Mouse (Mus musculus) adrenal gland, postnatal 25 days (tissue): Measurements from ENCODE around the gene Txndc16. TPM values are rescaled to one million over a fixed set of nuclear protein-coding genes. Genes with fewer than 3 reads are reported as not detected.

Experiments used
- DNase-seq: peaks from one replicate; pipeline ENCODE4 v3.0.0; 2021; ENCODE audit warnings: mixed read lengths
- long read RNA-seq: library from polyadenylated mRNA; stranded (forward); transcript quantifications from one replicate; pipeline ENCODE4 v2.0.0, GENCODE M21; 2021
- total RNA-seq: library from RNA; stranded (reverse); gene quantifications from 2 replicates; pipeline ENCODE4 v1.2.3, GENCODE M21; 2021

Gene Txndc16
- 19.7 and 27.8 TPM in 2 replicates for total RNA-seq
- long read RNA-seq, full-length matches to known transcripts, result 4 of 10 reads
- long read RNA-seq, partial matches to known transcripts, result 2 of 10 reads
- long read RNA-seq, other reads (novel, unspliced or antisense), result 4 of 10 reads

GRCm38 (mm10) chr14:45220090-45220956 is at the start of gene Txndc16:
Txndc16 (minus strand) TSS chr14:45220328.
- peak; percentile 82 for DNase-seq

DNA sequence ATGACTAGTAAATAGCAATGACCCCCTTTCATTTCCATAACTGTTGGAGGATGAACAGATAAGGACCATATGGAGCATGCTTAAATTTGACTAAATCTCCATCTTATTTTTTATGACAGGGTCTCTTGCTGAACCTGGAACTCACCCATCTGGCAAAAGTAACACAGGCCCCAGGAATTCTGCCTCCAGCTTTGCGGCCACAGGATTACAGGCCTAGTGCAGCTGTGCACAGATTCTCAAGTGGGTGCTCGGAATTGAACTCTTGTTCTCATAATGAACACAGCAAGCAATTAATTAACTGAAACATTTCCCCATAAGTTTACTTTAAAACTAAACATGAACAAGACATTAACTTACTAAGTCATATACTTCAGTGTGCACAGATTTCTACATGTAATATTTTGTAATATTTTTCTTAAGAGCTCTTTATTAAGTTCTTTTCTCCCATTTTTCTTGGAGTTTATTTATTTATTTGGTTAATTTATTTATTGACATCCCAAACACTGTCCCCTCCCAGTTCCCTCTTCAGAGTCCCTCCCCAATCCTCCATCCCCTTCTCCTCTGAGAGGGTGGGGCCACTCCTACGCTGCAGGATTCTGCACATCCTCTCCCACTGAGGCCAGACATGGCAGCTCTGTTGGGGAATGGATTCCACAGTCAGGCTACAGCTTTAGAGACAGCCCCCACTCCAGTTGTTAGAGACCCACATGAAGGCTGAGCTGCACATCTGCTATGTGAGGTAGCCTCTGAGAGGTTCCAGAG is 43.9 kb upstream of the Txndc16 start:
- no peak for DNase-seq

DNA sequence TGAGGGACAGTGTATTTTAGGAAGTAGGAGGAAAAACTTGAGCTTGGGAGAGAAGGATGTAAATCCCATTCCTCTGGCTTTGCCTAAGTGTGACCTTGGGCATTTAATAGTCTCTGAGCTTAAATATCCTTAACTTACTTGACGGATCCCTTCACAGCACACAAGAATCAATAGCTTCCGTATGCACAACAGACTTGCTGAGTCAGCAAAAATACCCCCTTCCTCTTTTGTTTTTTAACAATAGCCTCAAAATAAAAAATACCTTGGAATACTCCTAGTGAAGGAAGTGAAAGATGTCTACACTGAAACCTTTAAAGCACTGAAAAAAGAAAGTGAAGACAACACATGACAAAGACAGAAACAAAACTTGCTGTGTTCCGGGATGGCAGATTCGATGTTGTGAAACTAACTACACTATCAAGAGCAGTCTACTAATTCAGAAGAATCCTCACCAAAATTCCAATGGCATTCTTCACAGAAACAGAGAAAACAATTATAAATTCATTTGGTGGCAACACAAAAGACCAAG is 31.5 kb upstream of the Txndc16 start:
- no peak for DNase-seq

GRCm38 (mm10) chr14:45241613-45242012 is 21.5 kb upstream of the Txndc16 start:
- no peak for DNase-seq

- no peak for DNase-seq
Measured at GRCm38 (mm10) chr14:45239042-45239441, 18.9 kb upstream of the Txndc16 start.

DNA sequence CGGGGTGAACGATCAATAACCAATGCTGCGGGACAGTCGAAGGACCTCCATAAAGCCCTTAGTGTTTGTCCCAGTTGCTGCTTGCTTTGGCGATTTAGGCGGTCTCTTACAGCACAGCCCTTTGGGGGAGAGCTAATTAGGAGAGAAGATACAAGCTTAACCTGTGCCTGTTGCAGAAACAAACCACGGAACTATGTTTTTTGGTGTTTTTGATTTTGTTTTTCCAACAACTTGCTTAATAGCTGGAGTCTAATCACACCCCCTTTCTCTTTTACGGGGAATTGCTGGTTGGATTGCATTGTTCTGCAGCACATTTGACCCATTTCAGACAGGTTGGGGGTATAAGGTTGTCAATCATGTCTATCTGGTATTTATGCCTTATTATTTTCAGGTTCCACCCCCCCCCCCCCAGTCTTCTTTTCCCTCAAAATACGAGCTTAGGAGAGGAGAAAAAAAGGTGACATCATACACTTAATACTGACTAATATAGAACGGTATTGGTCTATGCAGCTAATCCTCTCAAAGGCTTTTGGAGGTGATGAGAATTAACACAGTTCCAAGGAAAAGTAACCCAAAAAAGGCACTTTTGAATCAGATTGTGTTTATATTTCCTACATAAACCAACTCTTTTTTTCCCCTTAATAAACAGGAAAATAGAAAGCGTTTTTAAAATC is 966 bp upstream of the Txndc16 start:
- no peak for DNase-seq

- DNase-seq, result peak; percentile 98
Measured at GRCm38 (mm10) chr14:45219281-45220089, 643 bp downstream of the Txndc16 start, which contains the start of gene Gpr137c. Gpr137c (plus strand) TSS chr14:45219717.

DNA sequence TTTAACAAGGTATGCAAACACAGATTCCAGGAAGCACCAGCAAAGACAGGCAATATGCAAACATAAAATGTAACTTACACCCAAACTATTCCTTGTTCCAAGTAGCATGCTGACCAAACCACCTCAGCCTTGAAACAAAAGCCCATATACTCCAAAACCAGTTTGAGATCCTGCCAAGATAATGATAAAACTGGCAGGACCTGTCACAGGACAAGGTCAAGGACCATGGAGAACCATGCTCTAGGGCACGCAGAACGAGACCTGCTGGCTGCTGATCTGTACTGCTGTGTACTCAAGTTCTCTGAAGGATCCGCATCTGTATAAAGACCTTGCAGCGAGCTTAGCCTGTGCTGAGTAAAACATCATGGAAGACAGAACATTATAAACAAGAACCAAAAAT is 2.4 kb downstream of the Txndc16 start:
- DNase-seq, result no peak

- no peak for DNase-seq
Measured at GRCm38 (mm10) chr14:45216711-45217340, 3.3 kb downstream of the Txndc16 start.

DNA sequence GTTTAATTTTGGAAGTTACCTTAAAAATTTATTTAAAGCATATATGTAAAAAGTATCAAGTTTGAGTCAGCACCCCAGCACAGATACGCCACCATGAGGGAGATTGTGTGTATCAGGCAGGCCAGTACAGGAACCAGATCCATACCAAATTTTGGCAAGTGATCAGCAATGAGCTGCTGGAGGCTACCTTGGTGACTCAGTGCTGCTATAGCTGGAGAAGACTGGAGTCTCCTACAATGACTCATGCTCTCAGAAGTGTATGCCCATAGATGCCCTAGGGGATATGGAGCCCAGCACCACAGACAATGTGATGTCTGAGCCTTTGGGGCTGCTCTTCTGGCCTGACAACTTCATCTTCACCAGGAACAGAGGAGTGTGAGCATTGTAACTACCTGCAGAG is 8.7 kb downstream of the Txndc16 start:
- no peak for DNase-seq

GRCm38 (mm10) chr14:45210683-45211082 is 9.4 kb downstream of the Txndc16 start:
- DNase-seq, result no peak

- no peak for DNase-seq
Measured at GRCm38 (mm10) chr14:45200607-45201006, 19.5 kb downstream of the Txndc16 start.

DNA sequence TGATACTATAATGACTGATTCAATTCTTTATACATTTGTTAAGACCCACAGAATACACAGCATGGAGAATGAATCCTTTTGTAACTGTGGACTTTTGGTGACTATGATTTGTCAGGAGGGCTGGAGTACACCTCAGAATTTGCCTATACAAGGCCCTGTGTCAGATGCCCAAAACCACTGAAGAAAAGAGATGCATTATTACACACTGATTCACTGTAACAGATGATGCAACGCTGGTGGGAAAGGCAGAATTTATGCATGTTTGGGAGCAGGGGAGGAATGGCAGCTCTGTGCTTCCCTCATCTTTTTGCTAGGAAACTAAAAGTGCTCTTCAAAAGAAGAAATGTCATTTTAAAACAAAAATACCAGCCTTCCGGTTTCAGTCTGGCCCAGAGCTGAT is 29.1 kb downstream of the Txndc16 start:
- DNase-seq, result no peak

- no peak for DNase-seq
Measured at GRCm38 (mm10) chr14:45181611-45182010, 38.5 kb downstream of the Txndc16 start.

- DNase-seq, result no peak
Measured at GRCm38 (mm10) chr14:45179606-45180005, 40.5 kb downstream of the Txndc16 start.

GRCm38 (mm10) chr14:45179186-45179585 is 40.9 kb downstream of the Txndc16 start:
- no peak for DNase-seq

- no peak for DNase-seq
Measured at GRCm38 (mm10) chr14:45175012-45175740, 45.0 kb downstream of the Txndc16 start.

DNA sequence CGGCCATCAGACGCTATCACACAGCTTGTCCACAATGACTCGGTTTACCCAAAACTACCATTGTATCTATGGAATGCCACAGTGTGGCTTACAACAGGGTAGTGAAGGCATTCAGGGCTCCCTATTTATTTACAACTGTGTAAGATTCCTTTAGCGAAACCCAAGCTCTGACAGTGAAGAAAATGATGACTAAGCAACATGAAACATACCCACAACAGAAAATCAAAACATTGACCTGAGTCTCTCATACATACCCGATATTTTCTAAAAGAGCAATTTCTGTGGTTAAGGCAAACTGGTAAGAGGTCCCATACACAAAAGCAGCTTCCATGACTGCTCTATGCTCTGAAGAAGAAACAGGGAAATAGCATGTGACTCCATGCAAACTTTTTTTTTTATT is 47.9 kb downstream of the Txndc16 start:
- DNase-seq, result no peak

DNA sequence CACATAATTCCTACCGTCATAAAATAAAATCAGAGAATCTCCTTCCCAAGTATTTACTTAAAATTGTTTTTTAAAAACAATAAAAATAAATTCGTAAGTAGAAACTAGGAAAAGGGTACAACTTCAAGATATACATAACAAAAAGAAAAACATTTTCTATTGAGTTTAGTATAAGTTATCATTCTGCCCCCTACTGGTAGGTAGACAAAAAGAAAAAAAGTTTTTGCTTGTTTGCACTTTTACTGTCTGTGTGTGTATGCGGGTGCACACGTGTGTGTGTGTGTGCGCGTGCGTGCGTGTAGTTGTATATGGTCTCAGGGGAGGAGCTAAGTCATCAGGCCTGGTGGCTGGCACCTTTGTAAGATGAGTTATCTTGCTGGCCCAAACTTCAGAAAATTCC is 52.8 kb downstream of the Txndc16 start:
- no peak for DNase-seq

DNA sequence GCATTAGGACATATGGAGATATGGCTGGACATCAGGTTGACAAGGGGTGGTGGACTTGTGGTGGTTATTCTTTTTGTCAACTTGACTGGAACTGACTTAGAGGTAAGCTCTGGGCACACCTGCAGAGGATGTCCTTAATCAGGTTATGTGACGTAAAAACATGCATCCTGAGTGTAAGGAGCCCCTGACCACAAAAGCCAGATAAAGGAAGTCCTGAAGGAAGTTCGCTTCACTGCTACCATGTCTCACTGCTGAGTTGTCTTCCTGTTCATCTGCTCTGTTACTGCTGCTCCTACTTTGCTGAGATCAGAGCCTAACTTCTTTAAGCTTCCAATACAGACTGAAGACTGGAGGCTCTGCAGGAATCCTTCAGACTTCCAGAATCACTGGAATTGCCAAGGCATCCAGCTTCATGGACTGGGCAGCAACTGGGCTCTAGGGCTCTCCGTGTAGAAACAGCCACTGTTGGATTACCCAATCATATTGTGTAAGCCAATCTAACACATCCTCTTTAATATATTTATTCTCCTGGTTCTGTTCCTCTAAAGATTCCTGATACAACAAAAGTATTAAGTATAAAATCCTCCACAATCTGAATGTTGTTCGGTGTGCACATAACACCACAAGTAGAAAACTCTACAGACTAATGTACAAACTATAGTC is 64.5 kb downstream of the Txndc16 start:
- DNase-seq, result no peak
